Mouse (Mus musculus): ENCODE measurements around the gene Rdx. TPM values are rescaled to one million over a fixed set of nuclear protein-coding genes. Genes with fewer than 3 reads are reported as not detected.

Gene Rdx
- polyA plus RNA-seq, 1 experiment, result 17.9 TPM

DNA sequence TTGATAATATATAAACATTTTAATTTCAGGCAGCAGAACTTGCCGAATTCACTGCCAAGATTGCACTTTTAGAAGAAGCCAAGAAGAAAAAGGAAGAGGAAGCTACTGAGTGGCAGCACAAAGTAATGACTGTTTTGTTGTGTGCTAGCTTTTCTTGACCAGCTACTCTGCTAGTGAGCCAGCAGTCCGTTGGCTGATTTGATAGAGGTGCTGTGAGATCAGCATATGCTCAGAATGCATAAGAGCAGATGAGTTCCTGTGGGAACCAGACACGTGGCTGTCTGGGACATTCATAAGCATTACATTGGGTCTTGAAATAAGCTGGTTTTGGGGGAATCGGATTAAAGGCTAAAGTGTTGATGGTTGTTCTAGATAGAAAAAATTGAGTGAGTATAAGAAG is 35.4 kb downstream of the Rdx start:
- Histone ChIP-seq H3K36me3 (ENCODE audit: control insufficient read depth, insufficient read depth, low read length) (no peaks in the 10 kb centered on the region; the same call in 1 of the 2 replicates), H3K4me1 (ENCODE audit: control insufficient read depth, insufficient read depth, low read length) (no peaks in the 10 kb centered on the region), H3K27me3 (ENCODE audit: control insufficient read depth, insufficient read depth, low read length) (no peaks in the 10 kb centered on the region), H3K4me3 (ENCODE audit: control insufficient read depth, low read depth, low read length) (no peak overlapping the region), H3K27ac (ENCODE audit: control insufficient read depth, insufficient read depth, low read depth, low read length) (no peak overlapping the region)
- TF ChIP-seq POLR2A (IDR thresholded peaks at IDR 0.05; ENCODE audit: control insufficient read depth, low read depth, low read length) (no peak), CTCF (IDR thresholded peaks at IDR 0.05; ENCODE audit: control insufficient read depth, insufficient read depth, insufficient replicate concordance, low read depth, low read length) (no peak)

DNA sequence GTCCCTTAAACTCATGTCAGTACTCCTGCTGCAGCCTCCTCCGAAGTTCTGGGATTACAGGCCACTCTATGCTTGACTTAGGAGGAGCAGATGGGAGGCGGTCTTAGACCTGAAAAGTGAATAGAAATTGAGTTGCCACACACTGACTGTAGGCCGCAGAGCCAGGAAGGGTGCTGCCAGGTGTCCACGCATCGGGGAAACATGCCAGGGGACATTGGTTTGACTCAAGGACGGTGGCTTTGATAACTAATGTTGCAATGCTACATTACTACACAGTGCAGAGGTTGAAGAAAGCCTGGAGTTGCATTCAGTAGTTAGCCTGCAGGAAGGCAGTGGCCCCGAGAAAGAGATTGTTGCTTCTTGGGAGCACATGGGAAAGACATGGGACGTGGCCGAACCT is 44.8 kb downstream of the Rdx start:
- Histone ChIP-seq H3K4me1 (ENCODE audit: control insufficient read depth, insufficient read depth, low read length) (peaks cover 7% of the 10 kb centered on the region), H3K27me3 (ENCODE audit: control insufficient read depth, insufficient read depth, low read length) (no peaks in the 10 kb centered on the region), H3K4me3 (ENCODE audit: control insufficient read depth, low read depth, low read length) (no peak overlapping the region), H3K36me3 (ENCODE audit: control insufficient read depth, insufficient read depth, low read length) (peaks cover 3% of the 10 kb centered on the region; the same call in 1 of the 2 replicates), H3K27ac (ENCODE audit: control insufficient read depth, insufficient read depth, low read depth, low read length) (no peak overlapping the region; the same call in 1 of the 2 replicates)
- no peak for TF ChIP-seq CTCF (IDR thresholded peaks at IDR 0.05; ENCODE audit: control insufficient read depth, insufficient read depth, insufficient replicate concordance, low read depth, low read length)
- TF ChIP-seq POLR2A (IDR thresholded peaks at IDR 0.05; ENCODE audit: control insufficient read depth, low read depth, low read length), result no peak

DNA sequence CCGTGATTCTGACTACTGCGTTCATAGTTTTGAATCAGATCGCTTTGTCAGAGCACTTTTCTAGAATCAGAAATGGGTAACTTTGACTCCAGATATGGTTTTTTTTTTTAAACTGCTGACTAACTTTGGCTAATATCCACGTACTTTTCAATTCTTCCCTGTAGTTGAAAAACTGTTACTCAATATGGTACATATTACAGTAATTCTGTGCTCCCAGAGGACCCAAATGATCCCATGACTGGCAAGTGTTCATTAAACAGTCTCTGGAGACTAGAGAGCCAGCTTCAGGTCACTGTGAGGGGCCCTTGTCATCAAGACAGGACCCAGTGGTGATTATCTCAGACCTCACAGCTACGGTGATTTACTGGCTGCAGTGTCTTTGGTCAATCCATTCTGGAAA is 45.3 kb downstream of the Rdx start:
- no peak for TF ChIP-seq POLR2A (IDR thresholded peaks at IDR 0.05; ENCODE audit: control insufficient read depth, low read depth, low read length)
- no peak for TF ChIP-seq CTCF (IDR thresholded peaks at IDR 0.05; ENCODE audit: control insufficient read depth, insufficient read depth, insufficient replicate concordance, low read depth, low read length)

GRCm38 (mm10) chr9:52093108-52093507 is 46.1 kb downstream of the Rdx start:
- Histone ChIP-seq H3K27me3 (ENCODE audit: control insufficient read depth, insufficient read depth, low read length) (no peaks in the 10 kb centered on the region), H3K4me1 (ENCODE audit: control insufficient read depth, insufficient read depth, low read length) (peaks cover 7% of the 10 kb centered on the region), H3K27ac (ENCODE audit: control insufficient read depth, insufficient read depth, low read depth, low read length) (peak overlapping the region; percentile 18), H3K36me3 (ENCODE audit: control insufficient read depth, insufficient read depth, low read length) (peaks cover 2% of the 10 kb centered on the region; the same call in 1 of the 2 replicates), H3K4me3 (ENCODE audit: control insufficient read depth, low read depth, low read length) (no peak overlapping the region)
- TF ChIP-seq POLR2A (IDR thresholded peaks at IDR 0.05; ENCODE audit: control insufficient read depth, low read depth, low read length) (no peak), CTCF (IDR thresholded peaks at IDR 0.05; ENCODE audit: control insufficient read depth, insufficient read depth, insufficient replicate concordance, low read depth, low read length) (no peak)

More for the DNA sequence above, 45.3 kb downstream of the Rdx start:
- Histone ChIP-seq H3K27ac (ENCODE audit: control insufficient read depth, insufficient read depth, low read depth, low read length) (0 out of 2 replicates have a peak overlapping the region, but pooled peaks have one; percentile 15), H3K36me3 (ENCODE audit: control insufficient read depth, insufficient read depth, low read length) (peaks cover 3% of the 10 kb centered on the region; the same call in 1 of the 2 replicates), H3K4me3 (ENCODE audit: control insufficient read depth, low read depth, low read length) (no peak overlapping the region), H3K27me3 (ENCODE audit: control insufficient read depth, insufficient read depth, low read length) (no peaks in the 10 kb centered on the region), H3K4me1 (ENCODE audit: control insufficient read depth, insufficient read depth, low read length) (peaks cover 7% of the 10 kb centered on the region)

DNA sequence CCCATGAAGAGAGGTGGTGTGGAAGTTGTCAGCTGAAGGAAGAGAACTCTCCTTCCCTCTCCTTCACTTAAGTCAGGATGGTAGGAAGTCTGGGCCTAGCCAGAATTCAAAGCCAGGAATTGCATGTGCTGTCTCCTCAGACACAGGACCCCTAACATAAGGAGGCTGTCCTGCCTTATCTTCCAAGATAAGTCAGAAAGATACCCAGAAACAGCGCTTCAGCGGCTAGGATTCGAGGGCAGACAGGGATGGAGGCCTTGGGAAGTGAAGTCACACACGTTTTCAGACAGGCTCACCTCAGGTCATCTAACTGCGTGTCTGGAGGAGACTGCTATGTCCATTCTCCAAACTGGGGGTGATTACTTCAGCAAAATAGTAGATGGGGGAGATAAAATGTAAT is 47.0 kb downstream of the Rdx start:
- Histone ChIP-seq H3K4me1 (ENCODE audit: control insufficient read depth, insufficient read depth, low read length) (peaks cover 7% of the 10 kb centered on the region), H3K27ac (ENCODE audit: control insufficient read depth, insufficient read depth, low read depth, low read length) (no peak overlapping the region), H3K36me3 (ENCODE audit: control insufficient read depth, insufficient read depth, low read length) (0 out of 2 replicates have a peak, but pooled peaks cover 1% of the 10 kb centered on the region), H3K27me3 (ENCODE audit: control insufficient read depth, insufficient read depth, low read length) (no peaks in the 10 kb centered on the region), H3K4me3 (ENCODE audit: control insufficient read depth, low read depth, low read length) (no peak overlapping the region)
- TF ChIP-seq POLR2A (IDR thresholded peaks at IDR 0.05; ENCODE audit: control insufficient read depth, low read depth, low read length) (no peak), CTCF (IDR thresholded peaks at IDR 0.05; ENCODE audit: control insufficient read depth, insufficient read depth, insufficient replicate concordance, low read depth, low read length) (no peak)

GRCm38 (mm10) chr9:52094471-52094980 is 47.6 kb downstream of the Rdx start:
- H3K27ac ChIP-seq (ENCODE audit: control insufficient read depth, insufficient read depth, low read depth, low read length), result no peak overlapping the region
- H3K27me3 ChIP-seq (ENCODE audit: control insufficient read depth, insufficient read depth, low read length), result no peaks in the 10 kb centered on the region
- 0 out of 2 replicates have a peak, but pooled peaks cover under 1% of the 10 kb centered on the region for H3K36me3 ChIP-seq (ENCODE audit: control insufficient read depth, insufficient read depth, low read length)
- TF ChIP-seq POLR2A (IDR thresholded peaks at IDR 0.05; ENCODE audit: control insufficient read depth, low read depth, low read length), result no peak
- TF ChIP-seq CTCF (IDR thresholded peaks at IDR 0.05; ENCODE audit: control insufficient read depth, insufficient read depth, insufficient replicate concordance, low read depth, low read length), result no peak
- H3K4me1 ChIP-seq (ENCODE audit: control insufficient read depth, insufficient read depth, low read length), result peaks cover 9% of the 10 kb centered on the region
- H3K4me3 ChIP-seq (ENCODE audit: control insufficient read depth, low read depth, low read length), result no peak overlapping the region

DNA sequence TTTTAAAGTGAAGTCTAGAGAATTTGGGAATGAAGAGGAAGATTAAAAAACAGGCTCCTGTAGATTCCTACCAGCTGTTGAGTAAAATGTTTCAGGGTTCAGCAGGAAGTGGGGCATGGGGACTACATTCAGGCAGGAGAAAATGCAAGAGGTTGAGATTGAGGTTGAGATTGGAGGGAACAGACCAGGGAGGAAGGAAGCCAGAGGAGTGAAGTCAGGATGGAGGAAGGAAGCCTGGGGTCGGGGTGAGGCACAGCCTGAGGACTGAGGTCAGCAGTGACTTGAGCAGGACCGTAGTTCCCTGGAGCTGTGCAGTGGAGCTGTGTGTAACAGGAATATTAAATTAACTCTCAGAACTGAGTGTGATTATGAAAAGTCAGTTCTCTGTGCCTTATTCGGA is 48.7 kb downstream of the Rdx start:
- TF ChIP-seq POLR2A (IDR thresholded peaks at IDR 0.05; ENCODE audit: control insufficient read depth, low read depth, low read length) (no peak), CTCF (IDR thresholded peaks at IDR 0.05; ENCODE audit: control insufficient read depth, insufficient read depth, insufficient replicate concordance, low read depth, low read length) (no peak)
- Histone ChIP-seq H3K36me3 (ENCODE audit: control insufficient read depth, insufficient read depth, low read length) (no peaks in the 10 kb centered on the region), H3K4me3 (ENCODE audit: control insufficient read depth, low read depth, low read length) (no peak overlapping the region), H3K27me3 (ENCODE audit: control insufficient read depth, insufficient read depth, low read length) (no peaks in the 10 kb centered on the region), H3K27ac (ENCODE audit: control insufficient read depth, insufficient read depth, low read depth, low read length) (no peak overlapping the region), H3K4me1 (ENCODE audit: control insufficient read depth, insufficient read depth, low read length) (peaks cover 9% of the 10 kb centered on the region)
